Mouse (Mus musculus) urinary bladder, adult 2 months (tissue): Measurements from ENCODE around the gene Rfx3. TPM values are rescaled to one million over a fixed set of nuclear protein-coding genes. Genes with fewer than 3 reads are reported as not detected.

Experiments
- DNase-seq: peaks from one replicate; pipeline ENCODE4 v3.0.0; 2022; ENCODE audit warnings: low spot score
- polyA plus RNA-seq: library from polyadenylated mRNA; depleted of rRNA; stranded (reverse); fragments of >200 nt; gene quantifications from 2 replicates; pipeline ENCODE4 v1.2.3, GENCODE M21; 2012

Gene Rfx3
- polyA plus RNA-seq, 1 experiment, result 1.6 TPM

- DNase-seq, result no peak
These were observed 105.8 kb downstream of the Rfx3 start for GRCm38 (mm10) chr19:27905172-27905571.

GRCm38 (mm10) chr19:27904655-27905054 is 106.3 kb downstream of the Rfx3 start:
- DNase-seq, result no peak

- DNase-seq, result no peak
These were observed 106.8 kb downstream of the Rfx3 start for GRCm38 (mm10) chr19:27904209-27904608.

- no peak for DNase-seq
These were observed 108.4 kb downstream of the Rfx3 start for GRCm38 (mm10) chr19:27902601-27903000.

GRCm38 (mm10) chr19:27901693-27902092 is 109.3 kb downstream of the Rfx3 start:
- no peak for DNase-seq

- no peak for DNase-seq
These were observed 126.4 kb downstream of the Rfx3 start for GRCm38 (mm10) chr19:27884520-27884919.

- no peak for DNase-seq
These were observed 133.5 kb downstream of the Rfx3 start for GRCm38 (mm10) chr19:27877429-27877828.

GRCm38 (mm10) chr19:27870794-27871193 is 140.2 kb downstream of the Rfx3 start:
- DNase-seq, result no peak

- DNase-seq, result no peak
These were observed 151.3 kb downstream of the Rfx3 start for GRCm38 (mm10) chr19:27859641-27860040.

GRCm38 (mm10) chr19:27848946-27849345 is 162.0 kb downstream of the Rfx3 start:
- no peak for DNase-seq

- DNase-seq, result no peak
These were observed 163.9 kb downstream of the Rfx3 start for GRCm38 (mm10) chr19:27847055-27847454.

- no peak for DNase-seq
These were observed 172.3 kb downstream of the Rfx3 start for GRCm38 (mm10) chr19:27838635-27839034.

- no peak for DNase-seq
These were observed 172.9 kb downstream of the Rfx3 start for GRCm38 (mm10) chr19:27838041-27838440.

- DNase-seq, result no peak
These were observed 178.5 kb downstream of the Rfx3 start for GRCm38 (mm10) chr19:27832448-27832847.

GRCm38 (mm10) chr19:27828316-27828715 is 182.7 kb downstream of the Rfx3 start:
- no peak for DNase-seq

GRCm38 (mm10) chr19:27817661-27818060 is 193.3 kb downstream of the Rfx3 start:
- DNase-seq, result no peak

GRCm38 (mm10) chr19:27780030-27780429 is 230.9 kb downstream of the Rfx3 start:
- no peak for DNase-seq

- no peak for DNase-seq
These were observed 240.2 kb downstream of the Rfx3 start for GRCm38 (mm10) chr19:27770716-27771265.

- no peak for DNase-seq
These were observed 242.5 kb downstream of the Rfx3 start for GRCm38 (mm10) chr19:27768444-27768843.

- no peak for DNase-seq
These were observed 250.7 kb downstream of the Rfx3 start for GRCm38 (mm10) chr19:27760309-27760708.

- no peak for DNase-seq
These were observed 251.6 kb downstream of the Rfx3 start for GRCm38 (mm10) chr19:27759347-27759746.

- DNase-seq, result no peak
These were observed 263.7 kb downstream of the Rfx3 start for GRCm38 (mm10) chr19:27747301-27747700.

GRCm38 (mm10) chr19:27738908-27739307 is 272.1 kb downstream of the Rfx3 start:
- DNase-seq, result no peak

GRCm38 (mm10) chr19:27736571-27736970 is 274.4 kb downstream of the Rfx3 start:
- DNase-seq, result no peak
